Mouse (Mus musculus): ENCODE data around the gene BC028528. TPM values are rescaled to one million over a fixed set of nuclear protein-coding genes. Genes with fewer than 3 reads are reported as not detected.
"Not testable (repeated sequence)": the region's sequence is repeated elsewhere in the genome, so short reads cannot be mapped to it uniquely, and the experiment has no call there.

BC028528 gene
- polyA plus RNA-seq, 1 experiment from 2014 or later = 38.1 TPM

GRCm38 (mm10) chr3:95905146-95905939 lies 13.5 kb upstream of the BC028528 start:
- H3K9me3 ChIP-seq = no peaks in the 10 kb centered on the region
- peak overlapping the region; percentile 80 for H3K9ac ChIP-seq
- peaks cover 58% of the 10 kb centered on the region for H3K4me1 ChIP-seq
- peaks cover 12% of the 10 kb centered on the region for H3K27me3 ChIP-seq (replicated peaks)
- H3K4me2 ChIP-seq = peak overlapping the region; percentile 80
- H3K27ac ChIP-seq (replicated peaks) = peak overlapping the region; percentile 84
- no peaks in the 10 kb centered on the region for H3K36me3 ChIP-seq
- under 1% methylated on average over 18 of the region's 18 CpGs for WGBS
- no peak for ATAC-seq (ENCODE audit: extremely low read depth, insufficient number of reproducible peaks, low FRiP score, low TSS enrichment)
- H3K4me3 ChIP-seq = peak overlapping the region; percentile 51

GRCm38 (mm10) chr3:95904568-95904967 lies 12.8 kb upstream of the BC028528 start, which contains the start of gene Car14:
TSS of gene Car14 (minus strand) at chr3:95904691.
- Histone ChIP-seq H3K27ac (replicated peaks) (peak within 1 kb of the TSS; percentile 84), H3K9ac (peak within 1 kb of the TSS; percentile 80), H3K4me2 (peak within 1 kb of the TSS; percentile 80), H3K9me3 (no peaks in the 10 kb centered on the region), H3K4me3 (peak within 1 kb of the TSS; percentile 51), H3K4me1 (peaks cover 58% of the 10 kb centered on the region), H3K27me3 (replicated peaks) (peaks cover 12% of the 10 kb centered on the region), H3K36me3 (no peaks in the 10 kb centered on the region)
- WGBS = 2% methylated on average over 15 of the region's 15 CpGs
- no peak for ATAC-seq (ENCODE audit: extremely low read depth, insufficient number of reproducible peaks, low FRiP score, low TSS enrichment)

DNA sequence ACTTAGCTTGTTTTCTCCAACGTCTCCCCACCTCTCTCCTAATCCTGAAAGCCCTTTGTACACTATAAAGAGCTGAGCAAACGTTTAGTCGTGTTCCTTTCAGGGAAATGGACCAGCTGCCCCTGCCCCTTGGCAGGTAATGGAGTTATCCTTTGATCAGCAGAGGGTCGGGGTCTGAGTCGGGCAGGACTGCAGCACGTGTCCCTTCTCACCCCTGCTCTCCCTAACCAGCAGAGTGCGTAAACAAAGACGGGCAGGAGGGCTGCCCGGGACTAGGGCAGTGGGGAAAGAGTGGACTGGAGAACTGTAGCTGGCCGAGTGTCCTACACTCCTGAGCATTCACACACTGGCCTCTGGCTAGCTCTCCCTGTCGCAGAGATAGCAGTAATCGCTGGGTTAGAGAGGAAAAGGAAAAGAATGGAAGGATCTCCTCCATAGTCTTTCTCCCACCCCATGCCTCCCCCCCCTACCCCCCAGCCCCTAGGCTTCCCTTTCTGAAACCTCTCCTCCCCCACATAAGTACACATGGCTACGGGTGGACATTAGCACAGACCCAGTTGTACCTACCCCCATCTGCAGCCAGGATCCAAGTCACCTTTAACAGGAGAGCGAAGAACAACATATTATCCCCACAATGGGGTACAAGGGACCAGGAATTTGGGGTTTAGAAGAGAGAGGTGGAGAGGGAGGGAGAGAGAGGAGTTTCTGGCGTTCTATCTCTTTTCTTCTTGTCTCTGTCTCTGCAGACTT lies 12.1 kb upstream of the BC028528 start:
- Histone ChIP-seq H3K4me1 (peaks cover 58% of the 10 kb centered on the region), H3K9ac (peak overlapping the region; percentile 80), H3K4me2 (peak overlapping the region; percentile 80), H3K9me3 (no peaks in the 10 kb centered on the region), H3K27ac (replicated peaks) (peak overlapping the region; percentile 84), H3K36me3 (no peaks in the 10 kb centered on the region; the same call in 1 of the 2 replicates), H3K27me3 (replicated peaks) (peaks cover 12% of the 10 kb centered on the region), H3K4me3 (peak overlapping the region; percentile 51)
- no peak for ATAC-seq (ENCODE audit: extremely low read depth, insufficient number of reproducible peaks, low FRiP score, low TSS enrichment)
- WGBS = 5% methylated on average over 15 of the region's 15 CpGs

DNA sequence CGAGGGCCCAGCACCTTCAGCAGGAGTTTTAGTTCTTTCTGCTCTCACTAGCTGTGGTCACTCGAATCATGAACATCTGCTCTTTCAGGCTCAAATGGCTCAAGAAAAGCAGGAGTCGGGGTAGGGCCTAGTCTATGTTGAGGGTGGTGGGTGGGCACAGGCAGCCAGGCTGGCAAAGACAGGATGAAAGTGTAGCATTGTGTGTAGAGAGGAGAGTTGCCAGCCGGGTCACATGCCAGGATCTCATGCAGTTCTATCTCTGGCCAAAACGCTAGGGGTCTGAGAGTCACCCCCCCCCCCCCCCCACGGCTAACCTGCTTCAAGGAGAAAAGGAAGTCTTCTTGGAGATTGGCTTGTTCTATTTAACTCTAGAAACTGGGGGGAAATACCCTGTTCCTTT lies 10.8 kb upstream of the BC028528 start:
- peaks cover 7% of the 10 kb centered on the region for H3K27me3 ChIP-seq (replicated peaks)
- WGBS = 28% methylated on average over 6 of the region's 6 CpGs
- H3K4me1 ChIP-seq = peaks cover 58% of the 10 kb centered on the region
- no peak for ATAC-seq (ENCODE audit: extremely low read depth, insufficient number of reproducible peaks, low FRiP score, low TSS enrichment)
- H3K4me3 ChIP-seq = peak overlapping the region; percentile 51
- H3K9me3 ChIP-seq = no peaks in the 10 kb centered on the region
- peak overlapping the region; percentile 76 for H3K27ac ChIP-seq (replicated peaks)
- peak overlapping the region; percentile 80 for H3K4me2 ChIP-seq
- peaks cover 12% of the 10 kb centered on the region for H3K36me3 ChIP-seq
- H3K9ac ChIP-seq = peak overlapping the region; percentile 80

GRCm38 (mm10) chr3:95902373-95902625 lies 10.5 kb upstream of the BC028528 start:
- H3K4me1 ChIP-seq = peaks cover 58% of the 10 kb centered on the region
- peak overlapping the region; percentile 51 for H3K4me3 ChIP-seq
- ATAC-seq (ENCODE audit: extremely low read depth, insufficient number of reproducible peaks, low FRiP score, low TSS enrichment) = no peak
- H3K27me3 ChIP-seq (replicated peaks) = peaks cover 4% of the 10 kb centered on the region
- H3K9me3 ChIP-seq = no peaks in the 10 kb centered on the region
- H3K4me2 ChIP-seq = peak overlapping the region; percentile 80
- peaks cover 16% of the 10 kb centered on the region for H3K36me3 ChIP-seq
- peak overlapping the region; percentile 80 for H3K9ac ChIP-seq
- H3K27ac ChIP-seq (replicated peaks) = peak overlapping the region; percentile 76

GRCm38 (mm10) chr3:95901616-95902372 lies 10.0 kb upstream of the BC028528 start:
- no peak for ATAC-seq (ENCODE audit: extremely low read depth, insufficient number of reproducible peaks, low FRiP score, low TSS enrichment)
- Histone ChIP-seq H3K27ac (replicated peaks) (peak overlapping the region; percentile 76), H3K4me3 (peak overlapping the region; percentile 21), H3K4me2 (peak overlapping the region; percentile 80), H3K4me1 (peaks cover 54% of the 10 kb centered on the region), H3K36me3 (peaks cover 16% of the 10 kb centered on the region), H3K9me3 (no peaks in the 10 kb centered on the region), H3K9ac (peak overlapping the region; percentile 80), H3K27me3 (replicated peaks) (no peaks in the 10 kb centered on the region)
- 52% methylated on average over 9 of the region's 9 CpGs for WGBS

DNA sequence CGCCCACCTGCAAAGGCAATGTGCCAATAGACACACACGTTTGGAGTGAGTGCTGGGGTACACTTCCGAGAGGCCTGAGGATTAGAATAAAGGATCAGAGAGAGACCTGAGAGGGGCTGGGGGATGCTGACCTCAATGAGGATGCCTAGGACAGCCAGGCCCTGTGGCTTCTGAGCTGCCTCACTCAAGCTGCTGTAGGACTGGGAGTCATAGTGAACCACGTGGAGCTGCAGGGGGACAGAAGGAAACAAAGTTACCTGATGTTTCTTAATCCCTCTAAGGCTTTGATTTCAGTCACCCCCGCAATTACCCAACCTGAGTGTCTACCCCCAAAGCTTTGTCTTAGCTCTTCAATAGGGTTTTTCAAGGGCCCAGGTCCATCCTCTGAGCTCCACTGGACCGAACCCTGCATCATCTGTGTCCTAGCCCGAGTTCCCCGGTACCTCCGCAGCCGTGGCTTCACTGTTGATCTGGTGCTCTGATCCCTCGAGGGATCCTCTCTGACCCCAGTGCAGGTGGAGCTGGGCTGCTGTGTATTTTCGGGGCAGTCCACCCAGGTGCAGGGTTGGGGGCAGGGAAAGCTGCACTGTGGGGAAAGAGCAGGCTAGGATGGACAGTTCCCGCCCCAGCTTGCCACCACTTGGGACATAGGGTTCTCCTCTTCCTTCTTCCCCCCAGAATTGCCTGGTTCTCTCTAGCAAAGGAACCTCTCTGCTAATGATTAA lies 8.2 kb upstream of the BC028528 start:
- Histone ChIP-seq H3K4me2 (no peak overlapping the region), H3K36me3 (peaks cover 25% of the 10 kb centered on the region), H3K4me1 (peaks cover 45% of the 10 kb centered on the region), H3K9ac (peak overlapping the region; percentile 10; the same call in 1 of the 2 replicates), H3K4me3 (no peak overlapping the region), H3K9me3 (no peaks in the 10 kb centered on the region), H3K27me3 (replicated peaks) (no peaks in the 10 kb centered on the region), H3K27ac (replicated peaks) (no peak overlapping the region)
- whole genome bisulfite sequencing = 72% methylated on average over 13 of the region's 13 CpGs
- no peak for ATAC-seq (ENCODE audit: extremely low read depth, insufficient number of reproducible peaks, low FRiP score, low TSS enrichment)

GRCm38 (mm10) chr3:95895501-95895900 lies 3.7 kb upstream of the BC028528 start:
- Histone ChIP-seq H3K36me3 (peaks cover 25% of the 10 kb centered on the region), H3K4me1 (peaks cover 42% of the 10 kb centered on the region), H3K4me2 (peak overlapping the region; percentile 81; the same call in 1 of the 2 replicates)
- not testable (repeated sequence) for H3K9me3 ChIP-seq; H3K27ac ChIP-seq (replicated peaks); ATAC-seq (ENCODE audit: extremely low read depth, insufficient number of reproducible peaks, low FRiP score, low TSS enrichment); H3K9ac ChIP-seq; H3K4me3 ChIP-seq; H3K27me3 ChIP-seq (replicated peaks)
- 82% methylated on average over 7 of the region's 7 CpGs for WGBS

DNA sequence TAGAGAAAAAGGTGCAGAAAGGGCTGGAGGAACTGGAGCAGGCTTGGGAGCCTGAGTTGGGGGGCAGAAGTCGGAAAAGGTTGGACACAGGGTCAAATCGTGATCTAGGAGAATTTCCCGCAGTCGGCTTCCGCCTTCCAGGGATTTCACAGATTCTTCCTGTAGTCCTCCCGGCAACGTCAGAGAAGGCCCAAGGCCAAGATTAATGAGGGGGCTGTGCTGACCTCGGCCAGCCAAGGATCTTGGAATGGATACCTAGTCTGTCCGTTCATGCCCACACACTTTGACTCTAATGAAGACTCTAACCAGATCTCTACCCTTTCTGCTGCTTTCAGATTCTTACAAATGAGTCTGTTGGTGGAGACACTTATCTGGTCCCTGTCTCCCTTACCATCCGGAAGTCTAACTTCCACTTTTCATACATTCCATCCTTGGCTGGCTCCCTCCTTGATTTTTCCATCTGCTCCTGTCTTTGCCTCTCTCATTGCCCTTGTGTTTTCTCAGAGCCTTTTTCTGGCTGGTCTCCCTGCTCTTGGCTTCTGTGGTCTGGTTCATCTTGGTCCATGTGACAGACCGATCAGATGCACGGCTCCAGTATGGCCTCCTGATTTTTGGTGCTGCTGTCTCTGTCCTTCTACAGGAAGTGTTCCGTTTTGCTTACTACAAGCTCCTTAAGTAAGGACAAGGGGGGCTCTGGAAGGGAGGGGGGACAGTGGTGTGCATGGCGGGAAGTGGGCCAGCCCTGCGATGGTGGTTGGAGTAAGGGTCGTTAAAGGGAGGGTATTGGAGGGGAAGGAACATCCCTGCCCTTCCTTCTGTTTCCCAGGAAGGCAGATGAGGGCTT lies 2.7 kb upstream of the BC028528 start:
- peak overlapping the region; percentile 81 for H3K4me2 ChIP-seq
- WGBS = 6% methylated on average over 16 of the region's 16 CpGs
- peak overlapping the region; percentile 85 for H3K9ac ChIP-seq
- ATAC-seq (ENCODE audit: extremely low read depth, insufficient number of reproducible peaks, low FRiP score, low TSS enrichment) = no peak
- H3K4me1 ChIP-seq = peaks cover 45% of the 10 kb centered on the region
- no peaks in the 10 kb centered on the region for H3K27me3 ChIP-seq (replicated peaks)
- H3K4me3 ChIP-seq = peak overlapping the region; percentile 68
- no peaks in the 10 kb centered on the region for H3K9me3 ChIP-seq
- peaks cover 25% of the 10 kb centered on the region for H3K36me3 ChIP-seq
- peak overlapping the region; percentile 94 for H3K27ac ChIP-seq (replicated peaks)

- peak within 1 kb of the TSS; percentile 85 for H3K9ac ChIP-seq
- 2% methylated on average over 33 of the region's 43 CpGs for WGBS
- peaks cover 45% of the 10 kb centered on the region for H3K4me1 ChIP-seq
- H3K27ac ChIP-seq (replicated peaks) = peak within 1 kb of the TSS; percentile 94
- H3K4me2 ChIP-seq = peak within 1 kb of the TSS; percentile 81
- H3K27me3 ChIP-seq (replicated peaks); H3K9me3 ChIP-seq: not testable (repeated sequence)
- H3K4me3 ChIP-seq = peak within 1 kb of the TSS; percentile 68
- peaks cover 26% of the 10 kb centered on the region for H3K36me3 ChIP-seq
- ATAC-seq (ENCODE audit: extremely low read depth, insufficient number of reproducible peaks, low FRiP score, low TSS enrichment) = peak; percentile 91
Measured at GRCm38 (mm10) chr3:95893606-95894316, 2.0 kb upstream of the BC028528 start, which contains the start of gene Aph1a. TSS of gene Aph1a (plus strand) at chr3:95893969.

Data from heart, embryonic 13.5 days (tissue).